Mouse (Mus musculus) gastrocnemius, postnatal 25 days (tissue): ENCODE measurements at regions not wholly inside any gene's neighbourhood (a gene's known extent, or its start where the extent isn't known, plus 50 kb on each side); places are given as distances from the start of the nearest gene placed in this dataset.

Source experiments
- DNase-seq: peaks from one replicate; pipeline ENCODE4 v3.0.0; 2022

- DNase-seq: no peak
Measured at GRCm38 (mm10) chr7:136451672-136452361, 442.6 kb upstream of the Mgmt start.

GRCm38 (mm10) chr7:136452561-136452960 lies 441.9 kb upstream of the Mgmt start:
- DNase-seq: no peak

- no peak for DNase-seq
Measured at GRCm38 (mm10) chr7:136457171-136457570, 437.2 kb upstream of the Mgmt start.

GRCm38 (mm10) chr7:136457867-136458448 lies 436.5 kb upstream of the Mgmt start:
- DNase-seq: peak; percentile 52

- DNase-seq: no peak
Measured at GRCm38 (mm10) chr7:136477135-136477534, 417.3 kb upstream of the Mgmt start.

GRCm38 (mm10) chr7:136480641-136481202 lies 413.7 kb upstream of the Mgmt start:
- DNase-seq: peak; percentile 39

GRCm38 (mm10) chr7:136483237-136483636 lies 411.2 kb upstream of the Mgmt start:
- no peak for DNase-seq

GRCm38 (mm10) chr7:136487556-136487955 lies 406.9 kb upstream of the Mgmt start:
- no peak for DNase-seq

GRCm38 (mm10) chr7:136494862-136495261 lies 399.6 kb upstream of the Mgmt start:
- no peak for DNase-seq

- DNase-seq: no peak
Measured at GRCm38 (mm10) chr7:136496335-136497242, 397.8 kb upstream of the Mgmt start.

GRCm38 (mm10) chr7:136500059-136500458 lies 394.4 kb upstream of the Mgmt start:
- DNase-seq: no peak

GRCm38 (mm10) chr7:136501094-136501493 lies 393.3 kb upstream of the Mgmt start:
- no peak for DNase-seq

- no peak for DNase-seq
Measured at GRCm38 (mm10) chr7:136501855-136502847, 392.3 kb upstream of the Mgmt start.

GRCm38 (mm10) chr7:136511389-136511788 lies 383.0 kb upstream of the Mgmt start:
- DNase-seq: no peak

- DNase-seq: no peak
Measured at GRCm38 (mm10) chr7:136515376-136515775, 379.0 kb upstream of the Mgmt start.

GRCm38 (mm10) chr7:136525821-136526220 lies 368.6 kb upstream of the Mgmt start:
- DNase-seq: no peak

GRCm38 (mm10) chr7:136530006-136530785 lies 364.2 kb upstream of the Mgmt start:
- no peak for DNase-seq

GRCm38 (mm10) chr7:136531301-136531700 lies 363.1 kb upstream of the Mgmt start:
- DNase-seq: peak; percentile 55

- DNase-seq: no peak
Measured at GRCm38 (mm10) chr7:136541876-136542655, 352.3 kb upstream of the Mgmt start.

- no peak for DNase-seq
Measured at GRCm38 (mm10) chr7:136542896-136543295, 351.5 kb upstream of the Mgmt start.
